Mouse (Mus musculus) limb, embryonic 14.5 days (tissue): ENCODE data around the gene Prlh. TPM values are rescaled to one million over a fixed set of nuclear protein-coding genes. Genes with fewer than 3 reads are reported as not detected.
A peak's percentile ranks its signal among the peaks of the same experiment; 100 is the strongest.

ENCODE experiments used
- ATAC-seq: fragments of 200-750 bp; cut with Nextera tagmentation; 2 replicates; pipeline ENCODE4 v1.8.0; 2017; ENCODE audit warnings: low read depth, moderate number of reproducible peaks, moderate TSS enrichment; ENCODE audit not compliant: low FRiP score
- DNase-seq: peaks from one replicate; pipeline ENCODE4 v3.0.0-alpha.2; 2015; ENCODE audit warnings: low spot score
- H3K27ac ChIP-seq: fragments of 300-500 bp; sonication (generic); replicated peaks from 2 replicates; pipeline ENCODE4 v1.5.1; 2014; ENCODE audit warnings: low read depth, mild to moderate bottlenecking, low read length, moderate library complexity, mixed read lengths
- H3K27me3 ChIP-seq: fragments of 300-500 bp; sonication (generic); 2 replicates; pipeline ENCODE4 v1.6.1; 2014; ENCODE audit warnings: low read length, mixed read lengths; ENCODE audit not compliant: control insufficient read depth, insufficient read depth
- H3K36me3 ChIP-seq: fragments of 300-500 bp; sonication (generic); 2 replicates; pipeline ENCODE4 v1.6.1; 2014; ENCODE audit warnings: mild to moderate bottlenecking, low read length, moderate library complexity, mixed read lengths; ENCODE audit not compliant: control insufficient read depth, insufficient read depth
- H3K4me1 ChIP-seq: fragments of 300-500 bp; sonication (generic); 2 replicates; pipeline ENCODE4 v1.6.1; 2014; ENCODE audit warnings: antibody characterized with exemption, low read length, mixed read lengths; ENCODE audit not compliant: control insufficient read depth, insufficient read depth
- H3K4me2 ChIP-seq: fragments of 300-500 bp; sonication (generic); replicated peaks from 2 replicates; pipeline ENCODE4 v1.6.1; 2014; ENCODE audit warnings: low read depth, mild to moderate bottlenecking, low read length, moderate library complexity; ENCODE audit not compliant: severe bottlenecking
- H3K4me3 ChIP-seq: fragments of 300-500 bp; sonication (generic); replicated peaks from 2 replicates; pipeline ENCODE4 v1.5.1; 2014; ENCODE audit warnings: low read length
- H3K9ac ChIP-seq: fragments of 300-500 bp; sonication (generic); 2 replicates; pipeline ENCODE4 v1.6.1; 2014; ENCODE audit warnings: mild to moderate bottlenecking, low read depth, low read length, moderate library complexity; ENCODE audit not compliant: severe bottlenecking
- H3K9me3 ChIP-seq: fragments of 300-500 bp; sonication (generic); 2 replicates; pipeline ENCODE4 v1.6.1; 2016; ENCODE audit warnings: low read length; ENCODE audit not compliant: control insufficient read depth
- POLR2A ChIP-seq: fragments of 200-500 bp; IDR thresholded peaks from 2 replicates; pipeline ENCODE4 v1.8.0; 2012; ENCODE audit warnings: inconsistent platforms, mild to moderate bottlenecking, moderate library complexity, borderline replicate concordance; ENCODE audit not compliant: insufficient read depth, insufficient read length; ENCODE audit errors: extremely low read depth
- WGBS: fragments of 180-500 bp; shearing (Covaris S2); extraction: QIAGEN DNeasy Blood & Tissue Kit; methylation state at CpG from one replicate; pipeline ENCODE4 v1.1.7; 2014; 5-methylcytosine and 5-hydroxymethylcytosine counted together
- polyA plus RNA-seq, 2 experiments: library from polyadenylated mRNA; depleted of rRNA in 1 of 2; stranded (reverse) in 1 of 2; unstranded in 1 of 2; fragments of >200 nt; fragmentation: Nextera tagmentation in 1 of 2; extraction: Ambion mirVana in 1 of 2; gene quantifications; 2 replicates each; pipeline versions ENCODE4 v1.2.1 to v1.2.3; 2012 to 2014

The Prlh gene
- polyA plus RNA-seq, 2 experiments = not detected

GRCm38 (mm10) chr1:90999911-91000601, 47.1 kb downstream of the Prlh start:
- ATAC-seq = no peak
- no peak for TF ChIP-seq POLR2A
- H3K27ac ChIP-seq = no peak overlapping the region
- no peak for DNase-seq
- no peaks in the 10 kb centered on the region for H3K27me3 ChIP-seq
- H3K4me3 ChIP-seq = peak overlapping the region; percentile 73
- peak overlapping the region; percentile 83; the same call in 1 of the 2 replicates for H3K9ac ChIP-seq
- no peaks in the 10 kb centered on the region for H3K9me3 ChIP-seq
- H3K36me3 ChIP-seq = no peaks in the 10 kb centered on the region
- H3K4me2 ChIP-seq = peak overlapping the region; percentile 98; the same call in 1 of the 2 replicates
- peaks cover 11% of the 10 kb centered on the region; the same call in 1 of the 2 replicates for H3K4me1 ChIP-seq
- WGBS = 54% methylated on average over 10 of the region's 10 CpGs

DNA sequence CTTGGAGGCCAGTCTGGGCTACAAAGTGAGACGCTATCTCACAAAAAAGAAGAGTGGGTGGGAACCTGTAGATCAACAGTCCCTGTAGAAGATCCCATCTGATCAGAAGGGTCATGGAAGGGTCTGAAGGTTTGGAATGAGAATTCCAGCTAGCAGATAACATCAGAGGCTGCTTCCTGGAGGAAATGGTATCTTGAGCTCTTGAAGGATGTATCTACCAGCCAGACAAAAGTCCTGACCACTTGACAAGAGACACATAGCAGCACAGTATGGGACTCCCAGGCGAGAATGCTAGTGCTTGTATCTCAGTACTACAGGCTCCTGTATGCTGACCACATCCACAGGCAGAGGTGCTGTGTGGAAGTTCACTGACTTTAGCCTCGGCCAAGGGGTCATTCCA, 48.2 kb downstream of the Prlh start:
- Histone ChIP-seq H3K36me3 (no peaks in the 10 kb centered on the region), H3K4me1 (peaks cover 11% of the 10 kb centered on the region; the same call in 1 of the 2 replicates), H3K4me2 (no peak overlapping the region), H3K27me3 (no peaks in the 10 kb centered on the region), H3K9me3 (no peaks in the 10 kb centered on the region), H3K27ac (no peak overlapping the region), H3K4me3 (no peak overlapping the region), H3K9ac (no peak overlapping the region)
- DNase-seq (no peak), ATAC-seq (no peak)
- no peak for TF ChIP-seq POLR2A
- WGBS = 85% methylated on average over 3 of the region's 3 CpGs

DNA sequence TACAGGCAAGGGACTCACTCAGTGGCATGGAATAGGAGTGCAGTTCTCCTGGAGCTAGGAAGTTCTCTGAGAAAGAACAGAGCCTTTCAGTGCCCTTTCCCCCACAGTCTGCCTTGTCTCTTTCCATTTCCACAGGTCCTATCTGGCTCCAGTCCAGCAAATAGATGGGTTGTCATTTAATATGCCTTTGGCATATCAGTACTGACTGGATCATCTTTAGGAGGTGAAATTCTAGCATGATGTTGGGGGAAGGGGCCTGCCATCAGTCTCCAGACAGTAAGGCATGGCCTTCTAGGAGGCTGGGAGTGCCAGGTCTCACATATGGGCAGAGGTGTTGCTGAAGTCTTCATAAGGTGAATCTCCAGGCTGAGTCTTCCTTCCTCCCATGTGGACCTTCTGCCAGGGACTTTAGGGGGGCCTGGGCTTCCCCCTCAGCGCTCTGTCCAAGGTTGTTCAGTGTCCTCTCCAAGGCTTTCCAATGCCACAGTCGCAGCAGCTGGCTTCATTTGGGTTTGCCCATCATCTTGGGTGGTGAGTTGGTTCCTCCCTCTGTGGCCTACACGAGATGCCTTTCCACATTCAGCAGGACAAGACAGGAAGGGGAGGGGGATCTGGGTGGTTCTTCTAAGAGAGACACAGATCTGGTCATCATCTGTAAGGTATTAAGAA, 49.1 kb downstream of the Prlh start:
- peaks cover 11% of the 10 kb centered on the region; the same call in 1 of the 2 replicates for H3K4me1 ChIP-seq
- no peak overlapping the region for H3K4me3 ChIP-seq
- H3K9me3 ChIP-seq = no peaks in the 10 kb centered on the region
- no peaks in the 10 kb centered on the region for H3K36me3 ChIP-seq
- no peaks in the 10 kb centered on the region for H3K27me3 ChIP-seq
- ATAC-seq = no peak
- H3K4me2 ChIP-seq = no peak overlapping the region
- no peak for TF ChIP-seq POLR2A
- no peak overlapping the region for H3K9ac ChIP-seq
- H3K27ac ChIP-seq = no peak overlapping the region
- no peak for DNase-seq
- 78% methylated on average over 3 of the region's 3 CpGs for whole genome bisulfite sequencing

GRCm38 (mm10) chr1:91002641-91003040, 49.7 kb downstream of the Prlh start:
- Histone ChIP-seq H3K36me3 (no peaks in the 10 kb centered on the region), H3K9ac (no peak overlapping the region), H3K27me3 (no peaks in the 10 kb centered on the region), H3K4me1 (peaks cover 11% of the 10 kb centered on the region; the same call in 1 of the 2 replicates), H3K4me2 (no peak overlapping the region), H3K27ac (no peak overlapping the region), H3K4me3 (no peak overlapping the region), H3K9me3 (no peaks in the 10 kb centered on the region)
- WGBS = 82% methylated on average over 3 of the region's 3 CpGs
- no peak for TF ChIP-seq POLR2A
- DNase-seq = no peak
- ATAC-seq = no peak

Other genes starting within 250 kb of the Prlh start
- 291 and 326 TPM in 2 replicates for gene Col6a3, start 109.1 kb upstream of the Prlh start, polyA plus RNA-seq (2012; rRNA removed)
- gene Col6a3, start 109.1 kb upstream of the Prlh start, polyA plus RNA-seq (2014; fragmentation: Nextera tagmentation; extraction: Ambion mirVana) = 204 and 224 TPM in 2 replicates
- gene Mlph, start 38.0 kb upstream of the Prlh start, polyA plus RNA-seq (2012; rRNA removed) = 1.2 and 1.3 TPM in 2 replicates
- gene Mlph, start 38.0 kb upstream of the Prlh start, polyA plus RNA-seq (2014; fragmentation: Nextera tagmentation; extraction: Ambion mirVana) = 0.32 and 1.5 TPM in 2 replicates
- 0.76 and 0.78 TPM in 2 replicates for gene Rab17, start 16.6 kb downstream of the Prlh start, polyA plus RNA-seq (2012; rRNA removed)
- gene Rab17, start 16.6 kb downstream of the Prlh start, polyA plus RNA-seq (2014; fragmentation: Nextera tagmentation; extraction: Ambion mirVana) = 1.0 and 1.6 TPM in 2 replicates
- gene Lrrfip1, start 45.6 kb downstream of the Prlh start, polyA plus RNA-seq (2012; rRNA removed) = 27.6 and 41.6 TPM in 2 replicates
- gene Lrrfip1, start 45.6 kb downstream of the Prlh start, polyA plus RNA-seq (2014; fragmentation: Nextera tagmentation; extraction: Ambion mirVana) = 41.6 and 44.3 TPM in 2 replicates
- gene Rbm44, start 192.0 kb downstream of the Prlh start, polyA plus RNA-seq (2012; rRNA removed) = 0.51 and 0.60 TPM in 2 replicates
- 0.78 and 0.95 TPM in 2 replicates for gene Rbm44, start 192.0 kb downstream of the Prlh start, polyA plus RNA-seq (2014; fragmentation: Nextera tagmentation; extraction: Ambion mirVana)
- gene Ramp1, start 226.7 kb downstream of the Prlh start, polyA plus RNA-seq (2012; rRNA removed) = 4.4 and 4.6 TPM in 2 replicates
- gene Ramp1, start 226.7 kb downstream of the Prlh start, polyA plus RNA-seq (2014; fragmentation: Nextera tagmentation; extraction: Ambion mirVana) = 5.9 and 7.1 TPM in 2 replicates